Mouse (Mus musculus) lung, adult 2 months (tissue): ENCODE data around the gene Hsf2bp. TPM values are rescaled to one million over a fixed set of nuclear protein-coding genes. Genes with fewer than 3 reads are reported as not detected.

ENCODE experiments used
- DNase-seq: peaks from one replicate; pipeline ENCODE4 v3.0.0; 2022
- H3K4me1 ChIP-seq: fragments of 200-500 bp; 2 replicates; pipeline ENCODE4 v1.6.1; 2011; ENCODE audit warnings: low read length; ENCODE audit not compliant: control insufficient read depth, insufficient read depth
- H3K4me3 ChIP-seq: fragments of 200-500 bp; replicated peaks from 2 replicates; pipeline ENCODE3; 2011; ENCODE audit warnings: low read depth, mild to moderate bottlenecking, control low read depth, low read length; ENCODE audit errors: extremely low read depth
- CTCF ChIP-seq: fragments of 200-500 bp; IDR thresholded peaks from 2 replicates; pipeline ENCODE4 v1.5.1; 2011; ENCODE audit warnings: mild to moderate bottlenecking, low read length, control low read depth; ENCODE audit not compliant: insufficient read depth
- POLR2A ChIP-seq: fragments of 200-500 bp; IDR thresholded peaks from 2 replicates; pipeline ENCODE4 v1.6.1; 2011; ENCODE audit warnings: low read depth, mild to moderate bottlenecking, control low read depth, low read length, borderline replicate concordance; ENCODE audit errors: extremely low read depth
- WGBS: fragments of 180-500 bp; shearing (Covaris S2); methylation state at CpG from one replicate; pipeline ENCODE4 v1.1.7; 2018; 5-methylcytosine and 5-hydroxymethylcytosine counted together
- polyA plus RNA-seq: library from polyadenylated mRNA; depleted of rRNA; stranded (reverse); fragments of >200 nt; gene quantifications from 2 replicates; pipeline ENCODE4 v1.2.3, GENCODE M21; 2012

The Hsf2bp gene
- polyA plus RNA-seq, 1 experiment, result 0.38 TPM

- no peak for TF ChIP-seq POLR2A
- no peak for TF ChIP-seq CTCF
- no peak for DNase-seq
- 64% methylated on average over 5 of the region's 5 CpGs for WGBS
- H3K4me1 ChIP-seq, result no peaks in the 10 kb centered on the region
- H3K4me3 ChIP-seq, result no peak overlapping the region
These were observed 61.5 kb downstream of the Hsf2bp start for GRCm38 (mm10) chr17:31974694-31975093.

DNA sequence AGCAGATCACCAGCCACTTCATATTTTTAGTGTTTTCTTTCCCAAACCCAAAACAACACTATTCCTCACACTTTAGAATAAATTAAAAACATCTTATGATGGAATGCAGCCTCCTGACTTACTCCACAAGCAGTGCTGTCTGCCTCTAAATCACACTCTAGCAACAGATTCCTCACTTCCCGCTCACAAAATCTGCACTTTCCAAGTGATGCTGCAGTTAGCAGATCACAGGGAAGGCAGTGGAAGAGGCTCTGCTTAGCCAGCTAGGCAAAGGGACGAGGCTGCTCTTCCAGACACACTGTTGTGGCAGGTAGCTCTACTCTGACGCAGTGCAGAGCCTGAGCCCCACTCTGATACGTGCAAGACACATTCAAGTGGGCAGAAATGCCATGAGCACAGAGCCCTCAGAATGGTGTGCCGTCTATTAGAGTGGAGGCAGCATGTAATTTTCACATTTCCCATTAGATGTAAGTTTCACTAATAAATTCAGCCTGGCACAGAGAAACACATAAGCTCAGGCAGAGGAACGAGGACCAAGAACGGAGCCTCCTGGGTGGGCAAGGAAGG lies 62.4 kb downstream of the Hsf2bp start:
- Histone ChIP-seq H3K4me3 (no peak overlapping the region), H3K4me1 (no peaks in the 10 kb centered on the region)
- WGBS, result 76% methylated on average over 7 of the region's 7 CpGs
- DNase-seq, result no peak
- no peak for TF ChIP-seq CTCF
- TF ChIP-seq POLR2A, result no peak

- no peak for DNase-seq
- Histone ChIP-seq H3K4me3 (no peak overlapping the region), H3K4me1 (no peaks in the 10 kb centered on the region)
- 93% methylated on average over 2 of the region's 2 CpGs for WGBS
- no peak for TF ChIP-seq CTCF
- no peak for TF ChIP-seq POLR2A
These were observed 65.3 kb downstream of the Hsf2bp start for GRCm38 (mm10) chr17:31970890-31971289.

GRCm38 (mm10) chr17:31968801-31969200 lies 67.3 kb downstream of the Hsf2bp start:
- DNase-seq, result no peak
- TF ChIP-seq CTCF, result no peak
- no peak for TF ChIP-seq POLR2A
- Histone ChIP-seq H3K4me3 (no peak overlapping the region), H3K4me1 (no peaks in the 10 kb centered on the region; the same call in 1 of the 2 replicates)
- 78% methylated on average over 1 of the region's 1 CpGs for WGBS

- Histone ChIP-seq H3K4me3 (no peak overlapping the region), H3K4me1 (no peaks in the 10 kb centered on the region; the same call in 1 of the 2 replicates)
- no peak for TF ChIP-seq POLR2A
- TF ChIP-seq CTCF, result no peak
- DNase-seq, result no peak
- 61% methylated on average over 4 of the region's 4 CpGs for WGBS
These were observed 68.8 kb downstream of the Hsf2bp start for GRCm38 (mm10) chr17:31967311-31967710.

DNA sequence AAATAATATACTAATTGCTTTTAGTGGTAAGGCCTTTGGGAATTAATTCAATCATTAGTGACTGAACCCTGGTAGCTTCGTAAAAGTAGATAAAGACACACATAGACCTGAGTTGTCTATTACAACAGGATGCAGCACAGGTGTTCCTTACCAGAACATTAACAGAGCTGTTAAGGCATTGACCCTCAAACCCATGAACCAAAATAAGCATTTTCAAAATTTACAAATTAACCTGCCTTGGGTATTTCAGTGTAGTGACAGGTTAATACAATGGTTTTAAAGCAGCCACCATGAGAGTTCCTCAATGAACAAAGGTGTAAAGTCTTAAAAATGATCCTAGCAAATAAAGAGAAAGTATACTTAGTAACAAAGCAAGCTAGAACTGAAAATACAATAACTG lies 69.6 kb downstream of the Hsf2bp start:
- DNase-seq, result no peak
- H3K4me1 ChIP-seq, result no peaks in the 10 kb centered on the region; the same call in 1 of the 2 replicates
- whole genome bisulfite sequencing, result 95% methylated on average over 1 of the region's 1 CpGs
- TF ChIP-seq CTCF, result no peak
- no peak for TF ChIP-seq POLR2A
- no peak overlapping the region for H3K4me3 ChIP-seq

DNA sequence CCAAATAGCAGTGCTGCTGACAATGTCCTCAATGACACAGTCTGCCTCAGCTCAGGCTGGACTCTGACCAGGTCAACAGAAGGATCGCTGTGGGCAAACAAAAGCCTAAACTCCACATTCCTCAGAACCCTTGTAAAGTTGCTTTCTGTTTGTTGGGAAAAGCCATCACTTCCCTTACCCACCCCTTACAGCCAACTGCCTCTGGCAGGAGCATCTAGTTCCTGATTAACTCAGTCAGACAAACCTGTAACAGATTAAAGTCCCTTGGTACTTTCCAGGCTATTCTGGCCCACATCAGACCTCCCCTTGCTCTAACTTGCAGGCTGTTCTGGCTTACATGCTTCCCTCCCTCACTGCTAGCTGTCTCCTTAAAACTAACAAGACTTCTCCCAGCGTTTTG lies 70.5 kb downstream of the Hsf2bp start:
- H3K4me3 ChIP-seq, result no peak overlapping the region
- no peaks in the 10 kb centered on the region; the same call in 1 of the 2 replicates for H3K4me1 ChIP-seq
- 9% methylated on average over 2 of the region's 2 CpGs for WGBS
- TF ChIP-seq POLR2A, result no peak
- TF ChIP-seq CTCF, result no peak
- no peak for DNase-seq

GRCm38 (mm10) chr17:31962930-31963329 lies 73.2 kb downstream of the Hsf2bp start:
- no peak for TF ChIP-seq CTCF
- TF ChIP-seq POLR2A, result no peak
- WGBS, result 72% methylated on average over 4 of the region's 4 CpGs

GRCm38 (mm10) chr17:31962281-31962680 lies 73.9 kb downstream of the Hsf2bp start:
- H3K4me1 ChIP-seq, result no peaks in the 10 kb centered on the region; the same call in 1 of the 2 replicates
- DNase-seq, result no peak
- no peak overlapping the region for H3K4me3 ChIP-seq
- 68% methylated on average over 5 of the region's 5 CpGs for WGBS
- TF ChIP-seq CTCF (no peak), POLR2A (no peak)

More at GRCm38 (mm10) chr17:31962930-31963329, 73.2 kb downstream of the Hsf2bp start:
- Histone ChIP-seq H3K4me3 (no peak overlapping the region), H3K4me1 (no peaks in the 10 kb centered on the region; the same call in 1 of the 2 replicates)
- DNase-seq, result no peak

GRCm38 (mm10) chr17:31954551-31955140 lies 81.5 kb downstream of the Hsf2bp start:
- DNase-seq, result no peak
- no peaks in the 10 kb centered on the region for H3K4me1 ChIP-seq
- no peak for TF ChIP-seq POLR2A
- TF ChIP-seq CTCF, result no peak
- H3K4me3 ChIP-seq, result no peak overlapping the region
- WGBS, result 78% methylated on average over 9 of the region's 9 CpGs
